Mouse (Mus musculus): ENCODE results near the gene Gm5475.

GRCm38 (mm10) chr15:100467738-100468137 lies 45.8 kb downstream of the Gm5475 start:
- TF ChIP-seq CTCF (IDR thresholded peaks at IDR 0.05; ENCODE audit: low read depth) = no peak
- no peak for TF ChIP-seq EP300 (optimal IDR thresholded peaks at IDR 0.05)
